8 mouse cellular contexts compared by ENCODE assay signal in the genomic region with DNA sequence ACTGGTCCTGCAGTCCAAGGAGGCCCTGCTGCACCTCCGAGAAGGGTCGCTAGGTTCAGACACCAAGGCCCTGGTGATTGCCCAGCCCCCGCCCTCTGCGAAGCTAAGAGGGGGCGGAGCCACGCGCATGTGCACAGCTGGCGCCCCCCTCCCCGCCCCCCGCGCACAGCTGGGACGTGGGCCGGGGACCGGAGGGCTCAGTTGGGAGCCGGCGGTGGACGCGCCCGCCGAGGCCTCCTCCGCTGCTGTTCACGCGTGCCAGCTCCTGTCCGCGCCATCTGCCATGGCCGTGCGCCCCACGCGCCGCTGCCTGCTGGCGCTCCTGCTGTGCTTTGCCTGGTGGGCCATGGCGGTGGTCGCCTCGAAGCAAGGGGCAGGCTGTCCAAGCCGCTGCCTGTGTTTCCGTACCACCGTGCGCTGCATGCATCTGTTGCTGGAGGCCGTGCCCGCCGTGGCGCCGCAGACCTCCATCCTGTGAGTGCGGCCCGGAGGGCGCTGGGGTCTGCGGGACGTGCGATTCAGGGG. TPM values are rescaled to one million over a fixed set of nuclear protein-coding genes. Genes with fewer than 3 reads are reported as not detected.
DNase-seq lines count a peak whose midpoint lies in the region; ATAC-seq and TF ChIP-seq lines count a peak whose summit lies in the region.

No protein-coding gene starts in this region.

- H3K27me3 ChIP-seq in spleen, adult 2 months (ENCODE audit: control insufficient read depth, insufficient read depth, low read length): no peaks in the 10 kb centered on the region
- H3K27me3 ChIP-seq in forebrain, embryonic 12.5 days: peaks cover 10% of the 10 kb centered on the region; the same call in 1 of the 2 replicates
- H3K27me3 ChIP-seq in heart, embryonic 16.5 days (ENCODE audit: control insufficient read depth, insufficient read depth, low read length): no peaks in the 10 kb centered on the region
- peaks cover 15% of the 10 kb centered on the region for H3K27me3 ChIP-seq in liver, postnatal 0 days (ENCODE audit: insufficient read depth, low read length)

- H3K4me2 ChIP-seq in forebrain, embryonic 12.5 days: peak overlapping the region; percentile 87
- peak overlapping the region; percentile 68 for H3K4me2 ChIP-seq in heart, embryonic 16.5 days (ENCODE audit: low read depth, low read length)
- peak overlapping the region; percentile 52 for H3K4me2 ChIP-seq in liver, postnatal 0 days (ENCODE audit: low read depth, low read length)

- 8% methylated on average over 36 of the region's 49 CpGs for WGBS in spleen, adult 2 months
- WGBS in forebrain, embryonic 12.5 days: under 1% methylated on average over 40 of the region's 49 CpGs
- WGBS in heart, embryonic 16.5 days: under 1% methylated on average over 49 of the region's 49 CpGs
- 2% methylated on average over 42 of the region's 49 CpGs for WGBS in liver, postnatal 0 days (ENCODE audit: insufficient replicate concordance)

- peak; percentile 89 for ATAC-seq in forebrain, embryonic 12.5 days (ENCODE audit: low FRiP score)
- ATAC-seq in heart, embryonic 16.5 days (replicated peaks; ENCODE audit: extremely low read depth, insufficient read depth, low FRiP score): peak; percentile 78
- ATAC-seq in liver, postnatal 0 days: 0 out of 2 replicates have a peak, but pooled peaks have one; percentile 25
- no peak for ATAC-seq in activated CD4-positive, CD25-positive, alpha-beta regulatory T cell, adult 4 months

- no peaks in the 10 kb centered on the region for H3K36me3 ChIP-seq in spleen, adult 2 months (ENCODE audit: control insufficient read depth, insufficient read depth, low read length)
- peaks cover 12% of the 10 kb centered on the region; the same call in 1 of the 2 replicates for H3K36me3 ChIP-seq in forebrain, embryonic 12.5 days (replicated peaks)
- H3K36me3 ChIP-seq in heart, embryonic 16.5 days (ENCODE audit: control insufficient read depth, insufficient read depth): no peaks in the 10 kb centered on the region
- H3K36me3 ChIP-seq in liver, postnatal 0 days (replicated peaks; ENCODE audit: insufficient read depth, low read length): no peaks in the 10 kb centered on the region

- H3K27ac ChIP-seq in spleen, adult 2 months (ENCODE audit: insufficient read depth, low read length): no peak overlapping the region
- H3K27ac ChIP-seq in forebrain, embryonic 12.5 days: peak overlapping the region; percentile 90
- H3K27ac ChIP-seq in heart, embryonic 16.5 days (ENCODE audit: low read length): peak overlapping the region; percentile 92
- peak overlapping the region; percentile 34; the same call in 1 of the 2 replicates for H3K27ac ChIP-seq in liver, postnatal 0 days (ENCODE audit: low read depth)

- peak overlapping the region; percentile 91 for H3K9ac ChIP-seq in forebrain, embryonic 12.5 days
- peak overlapping the region; percentile 95 for H3K9ac ChIP-seq in heart, embryonic 16.5 days (ENCODE audit: low read length)
- peak overlapping the region; percentile 21; the same call in 1 of the 2 replicates for H3K9ac ChIP-seq in liver, postnatal 0 days (replicated peaks)

- no peak for DNase-seq in spleen, adult 2 months (ENCODE audit: low read depth in 1 of 2, low spot score in 2 of 2)
- DNase-seq in spleen, postnatal 36 days (ENCODE audit: low spot score in 2 of 2): no peak
- DNase-seq in kidney, postnatal 25 days: peak; percentile 74 to 76
- peak; percentile 26 for DNase-seq in liver, postnatal 0 days
- peak; percentile 52 for DNase-seq in ovary, postnatal 10 days (ENCODE audit: low spot score)

- H3K4me3 ChIP-seq in spleen, adult 2 months (ENCODE audit: extremely low read depth, insufficient read depth, insufficient read length): peak overlapping the region; percentile 34; the same call in 1 of the 2 replicates
- H3K4me3 ChIP-seq in forebrain, embryonic 12.5 days (replicated peaks): peak overlapping the region; percentile 86
- H3K4me3 ChIP-seq in heart, embryonic 16.5 days (ENCODE audit: low read length): peak overlapping the region; percentile 90
- H3K4me3 ChIP-seq in liver, postnatal 0 days (ENCODE audit: low read depth, low read length): peak overlapping the region; percentile 42

- no peaks in the 10 kb centered on the region for H3K9me3 ChIP-seq in forebrain, embryonic 12.5 days
- H3K9me3 ChIP-seq in heart, embryonic 16.5 days (replicated peaks; ENCODE audit: control insufficient read depth, low read length): no peaks in the 10 kb centered on the region
- H3K9me3 ChIP-seq in liver, postnatal 0 days (ENCODE audit: low read length): no peaks in the 10 kb centered on the region

- no peaks in the 10 kb centered on the region; the same call in 1 of the 2 replicates for H3K4me1 ChIP-seq in spleen, adult 2 months (ENCODE audit: control insufficient read depth, insufficient read depth, insufficient read length)
- peaks cover 31% of the 10 kb centered on the region for H3K4me1 ChIP-seq in forebrain, embryonic 12.5 days
- peaks cover 37% of the 10 kb centered on the region for H3K4me1 ChIP-seq in heart, embryonic 16.5 days (ENCODE audit: control insufficient read depth, insufficient read depth, low read length)
- no peaks in the 10 kb centered on the region for H3K4me1 ChIP-seq in liver, postnatal 0 days (ENCODE audit: insufficient read depth)

- TF ChIP-seq POLR2A in spleen, adult 2 months (IDR thresholded peaks at IDR 0.05; ENCODE audit: low read depth, low read length): no peak

- no peak for TF ChIP-seq CTCF in spleen, adult 2 months (IDR thresholded peaks at IDR 0.05; ENCODE audit: extremely low read depth, insufficient read depth, insufficient read length, insufficient replicate concordance)
- no peak for TF ChIP-seq CTCF in liver, postnatal 0 days (IDR thresholded peaks at IDR 0.05; ENCODE audit: low read depth)

- TF ChIP-seq EP300 in liver, postnatal 0 days (IDR thresholded peaks at IDR 0.05; ENCODE audit: low read depth): no peak

RNA-seq across cellular contexts. Expression of gene Pxdn, which starts 0.5 kb away (rescaled TPM):
- polyA plus RNA-seq in spleen, adult 2 months (2012; rRNA removed): 3.5 and 5.5 TPM in 2 replicates
- polyA plus RNA-seq in forebrain, embryonic 12.5 days (2016; fragmentation: Nextera tagmentation; extraction: Ambion mirVana): 67.6 and 72.1 TPM in 2 replicates
- 58.0 and 71.5 TPM in 2 replicates for polyA plus RNA-seq in heart, embryonic 16.5 days (2015; fragmentation: Nextera tagmentation; extraction: Ambion mirVana)
- 4.9 TPM in 2 replicates for polyA plus RNA-seq in liver, postnatal 0 days (2015; fragmentation: Nextera tagmentation; extraction: Ambion mirVana)
- not detected for polyA plus RNA-seq in activated CD4-positive, CD25-positive, alpha-beta regulatory T cell, adult 4 months (2017; shearing (Covaris generic))

Comparison
In these comparisons a context has a peak if more than half of its experiments do, and no peak if none do; other contexts are left out.
1. DNase-seq: peak in kidney, postnatal 25 days (2 of 2), liver, postnatal 0 days (single experiment) and ovary, postnatal 10 days (single experiment); none in spleen, adult 2 months (0 of 2) and spleen, postnatal 36 days (0 of 2).
2. H3K4me3 ChIP-seq: peak in every context shown above with its lines; median percentile 90 in heart, embryonic 16.5 days; 86 in forebrain, embryonic 12.5 days; 42 in liver, postnatal 0 days; 34 in spleen, adult 2 months.
3. H3K9ac ChIP-seq: peak in every context shown above with its lines; median percentile 95 in heart, embryonic 16.5 days; 91 in forebrain, embryonic 12.5 days; 21 in liver, postnatal 0 days.
4. Peak in every context shown above with its lines, with median percentiles within 50 percentile points of each other: H3K4me2 ChIP-seq.